Mouse (Mus musculus): Measurements from ENCODE around the gene Jade2.
A peak's percentile ranks its signal among the peaks of the same experiment; 100 is the strongest.

The Jade2 gene

GRCm38 (mm10) chr11:51856616-51857080 is 805 bp downstream of the Jade2 start:
- DNase-seq: no peak

DNA sequence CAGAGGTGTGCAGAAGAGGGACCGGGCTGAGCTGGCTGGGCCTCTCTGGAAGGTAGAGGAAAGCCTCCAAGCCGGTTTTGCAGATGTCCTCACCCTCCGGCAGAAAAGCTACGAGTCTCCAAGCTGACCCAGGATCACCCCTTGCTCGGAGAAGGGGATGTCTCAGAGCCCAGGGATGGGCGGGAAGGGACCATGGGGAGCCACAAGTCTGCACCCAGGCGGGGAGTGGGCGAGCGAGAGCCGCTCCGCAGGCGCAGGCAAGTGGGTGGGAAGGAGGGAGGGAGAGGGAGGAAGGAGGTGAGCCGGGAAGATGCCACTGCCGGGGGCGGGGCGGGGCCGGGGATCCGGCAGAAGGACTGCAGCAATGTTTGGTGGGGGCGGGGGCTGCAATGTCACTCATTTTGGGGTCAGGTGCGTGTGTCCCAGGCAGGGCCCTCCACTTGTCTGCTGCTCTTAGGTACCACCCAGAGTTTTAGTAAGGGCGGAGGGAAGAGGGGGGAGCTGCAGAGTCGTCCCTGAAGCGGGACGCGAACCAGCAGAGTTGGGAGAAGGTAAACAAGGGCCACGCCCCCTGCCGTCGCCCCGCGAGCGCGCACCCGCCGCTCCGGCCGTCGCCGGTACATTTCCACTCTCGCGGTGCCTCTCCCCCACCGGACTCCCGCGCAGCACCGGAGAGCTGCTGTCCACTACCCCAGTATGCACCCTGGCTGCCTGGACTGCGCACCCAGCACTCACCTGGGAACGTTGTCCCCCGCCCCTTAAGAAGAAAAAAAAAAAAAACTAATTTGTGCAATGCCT is 1.4 kb downstream of the Jade2 start:
- DNase-seq: peak; percentile 72

DNA sequence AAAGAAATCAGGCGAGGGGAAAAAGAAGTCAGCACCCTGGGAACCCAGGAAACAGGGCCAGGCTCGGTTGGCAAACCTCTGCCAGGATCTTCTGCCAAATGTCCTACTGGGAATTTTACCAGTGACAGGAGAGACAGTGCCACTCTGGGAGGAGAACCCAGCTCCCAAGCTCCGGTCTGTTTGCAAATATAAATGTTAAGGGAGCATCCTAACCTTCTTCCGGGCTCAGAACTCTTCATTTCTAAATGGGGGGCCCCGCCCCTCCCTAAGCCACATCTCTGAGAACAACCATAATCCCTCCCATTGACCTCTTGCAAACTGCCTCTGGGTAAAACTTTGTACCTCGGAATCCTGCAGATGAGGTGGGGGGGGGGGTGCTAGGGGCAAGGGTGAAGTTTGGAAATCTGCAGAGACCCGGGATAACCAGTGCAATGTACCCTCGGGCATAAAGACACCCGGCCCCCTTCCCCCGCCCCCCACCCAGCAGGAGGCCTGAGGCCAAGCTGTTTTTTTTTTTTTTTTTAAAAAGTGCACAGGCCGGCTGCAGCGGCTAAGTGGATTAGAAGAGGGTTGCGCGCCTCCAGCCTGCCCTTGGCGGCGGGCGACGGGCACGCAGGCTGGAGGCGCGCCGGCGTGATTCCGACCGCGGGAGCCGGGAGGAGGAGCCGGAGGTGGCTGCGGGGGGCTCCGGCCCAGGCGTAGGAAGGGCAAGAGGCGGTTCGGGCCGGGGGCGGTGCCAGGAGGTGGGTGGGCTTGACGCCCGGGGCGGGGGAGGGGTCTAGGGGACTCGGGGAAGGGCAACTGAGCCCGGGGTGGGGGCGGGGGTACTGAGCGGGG is 2.3 kb downstream of the Jade2 start:
- DNase-seq: peak; percentile 93

- no peak for DNase-seq
Observed at GRCm38 (mm10) chr11:51852595-51852994, 4.9 kb downstream of the Jade2 start.

GRCm38 (mm10) chr11:51852091-51852521 is 5.3 kb downstream of the Jade2 start:
- peak; percentile 8 for DNase-seq

- DNase-seq: no peak
Observed at GRCm38 (mm10) chr11:51850741-51851330, 6.6 kb downstream of the Jade2 start.

DNA sequence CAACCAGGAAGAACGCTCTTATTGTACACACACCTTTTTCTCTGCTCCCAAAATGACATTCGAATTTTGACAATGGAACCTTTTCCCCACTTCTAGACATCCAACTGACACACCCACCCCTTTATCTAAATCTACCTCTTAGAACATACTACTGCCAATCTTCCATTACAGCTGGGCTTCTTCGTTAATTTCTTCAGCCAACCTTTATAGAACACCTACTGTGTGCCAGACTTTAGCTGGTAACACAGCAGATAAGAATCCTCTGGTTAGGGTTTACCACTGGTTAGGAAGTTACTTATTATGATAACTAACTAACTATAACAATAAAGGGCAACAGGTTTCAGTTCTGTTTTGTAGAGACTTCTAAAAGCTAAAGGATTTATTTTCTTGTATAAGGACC is 9.1 kb downstream of the Jade2 start:
- DNase-seq: no peak

DNA sequence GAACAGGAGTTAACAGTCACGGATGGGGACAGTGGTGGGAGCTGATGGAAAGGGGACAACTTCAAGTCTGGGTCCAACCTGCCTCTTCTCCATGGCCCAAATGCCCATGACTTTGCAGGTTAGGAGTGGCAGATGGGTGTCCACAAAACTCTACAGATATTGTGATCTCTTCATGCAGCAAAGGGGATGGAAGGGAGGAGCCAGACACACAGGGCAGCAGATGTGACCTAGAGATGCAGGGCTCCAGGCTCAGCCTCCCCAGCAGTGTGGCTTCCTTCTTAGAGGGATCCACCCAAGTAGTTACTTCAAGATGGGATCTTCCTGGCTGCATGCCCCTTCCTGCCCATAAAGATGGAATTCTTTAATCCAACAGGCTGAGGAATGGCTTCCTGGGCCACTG is 9.6 kb downstream of the Jade2 start:
- no peak for DNase-seq

GRCm38 (mm10) chr11:51845981-51846883 is 11.2 kb downstream of the Jade2 start:
- no peak for DNase-seq

DNA sequence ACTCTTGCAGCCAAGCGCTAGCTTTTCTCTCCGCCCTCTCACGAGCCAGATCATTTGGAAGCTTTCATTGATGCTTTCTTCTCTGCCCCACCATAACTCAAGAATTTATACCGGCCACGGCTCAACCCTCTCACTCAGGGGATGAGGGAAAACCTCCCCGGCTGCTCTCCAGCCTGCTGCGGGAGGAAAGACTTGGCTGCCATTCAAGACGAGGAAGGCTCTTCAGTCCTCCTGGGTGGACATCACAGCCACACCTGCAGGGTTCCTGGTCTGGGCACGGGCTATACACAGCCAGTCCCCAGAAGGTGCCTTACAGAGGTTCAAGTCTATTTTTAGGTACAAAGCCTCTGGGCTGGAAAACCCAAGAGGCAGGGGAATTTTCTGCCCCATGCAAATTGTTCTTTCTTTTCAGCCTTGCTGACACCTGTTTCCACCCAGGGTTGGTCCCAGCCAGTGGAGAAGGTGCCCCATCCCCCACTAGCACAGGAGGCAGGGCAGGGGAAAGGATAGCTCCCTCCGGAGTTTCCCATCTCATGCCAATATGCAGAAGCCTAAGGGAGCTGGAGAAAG is 12.8 kb downstream of the Jade2 start:
- DNase-seq: no peak

GRCm38 (mm10) chr11:51843898-51844297 is 13.6 kb downstream of the Jade2 start:
- peak; percentile 57 for DNase-seq

DNA sequence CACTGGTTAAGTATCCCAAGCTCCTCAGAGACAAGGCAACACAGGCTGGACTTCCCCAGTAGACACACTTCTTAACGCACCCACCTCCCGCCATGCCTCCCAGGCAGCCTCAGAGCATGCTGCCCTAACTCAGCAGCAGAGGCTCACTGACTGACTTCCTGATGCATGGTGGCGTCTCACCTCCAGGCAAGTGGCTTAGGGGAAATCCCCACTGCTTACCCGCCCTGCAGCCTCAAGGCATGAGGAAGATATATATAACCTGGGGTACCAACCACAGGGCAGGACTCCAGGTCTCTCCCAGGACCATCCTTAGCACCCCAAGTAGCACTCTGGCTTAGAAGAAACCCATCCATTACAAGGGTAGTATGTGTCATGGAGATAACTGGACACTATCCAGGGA is 14.3 kb downstream of the Jade2 start:
- DNase-seq: no peak

DNA sequence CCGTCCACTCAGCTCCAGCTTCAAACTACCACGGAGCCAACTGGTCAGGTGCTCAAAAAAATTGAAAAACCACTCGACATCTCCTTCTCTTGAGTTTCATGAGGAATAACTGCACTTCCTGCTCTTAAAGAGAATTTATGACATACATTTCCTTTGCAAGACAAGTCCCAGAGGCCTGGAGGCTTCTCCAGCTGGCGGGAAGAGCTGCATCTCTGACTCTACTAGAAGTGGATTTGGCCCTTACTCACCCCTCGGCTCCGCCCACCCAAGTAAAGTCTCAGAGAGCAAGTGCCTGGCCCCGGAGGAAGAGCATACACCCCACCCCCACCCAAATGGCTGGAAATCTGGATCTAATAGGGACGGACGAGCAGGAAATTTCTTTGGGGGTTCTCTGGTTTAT is 16.3 kb downstream of the Jade2 start:
- peak; percentile 24 for DNase-seq

- no peak for DNase-seq
Observed at GRCm38 (mm10) chr11:51840657-51841056, 16.8 kb downstream of the Jade2 start.

- DNase-seq: no peak
Observed at GRCm38 (mm10) chr11:51839973-51840372, 17.5 kb downstream of the Jade2 start.

GRCm38 (mm10) chr11:51839106-51839505 is 18.3 kb downstream of the Jade2 start:
- DNase-seq: no peak

DNA sequence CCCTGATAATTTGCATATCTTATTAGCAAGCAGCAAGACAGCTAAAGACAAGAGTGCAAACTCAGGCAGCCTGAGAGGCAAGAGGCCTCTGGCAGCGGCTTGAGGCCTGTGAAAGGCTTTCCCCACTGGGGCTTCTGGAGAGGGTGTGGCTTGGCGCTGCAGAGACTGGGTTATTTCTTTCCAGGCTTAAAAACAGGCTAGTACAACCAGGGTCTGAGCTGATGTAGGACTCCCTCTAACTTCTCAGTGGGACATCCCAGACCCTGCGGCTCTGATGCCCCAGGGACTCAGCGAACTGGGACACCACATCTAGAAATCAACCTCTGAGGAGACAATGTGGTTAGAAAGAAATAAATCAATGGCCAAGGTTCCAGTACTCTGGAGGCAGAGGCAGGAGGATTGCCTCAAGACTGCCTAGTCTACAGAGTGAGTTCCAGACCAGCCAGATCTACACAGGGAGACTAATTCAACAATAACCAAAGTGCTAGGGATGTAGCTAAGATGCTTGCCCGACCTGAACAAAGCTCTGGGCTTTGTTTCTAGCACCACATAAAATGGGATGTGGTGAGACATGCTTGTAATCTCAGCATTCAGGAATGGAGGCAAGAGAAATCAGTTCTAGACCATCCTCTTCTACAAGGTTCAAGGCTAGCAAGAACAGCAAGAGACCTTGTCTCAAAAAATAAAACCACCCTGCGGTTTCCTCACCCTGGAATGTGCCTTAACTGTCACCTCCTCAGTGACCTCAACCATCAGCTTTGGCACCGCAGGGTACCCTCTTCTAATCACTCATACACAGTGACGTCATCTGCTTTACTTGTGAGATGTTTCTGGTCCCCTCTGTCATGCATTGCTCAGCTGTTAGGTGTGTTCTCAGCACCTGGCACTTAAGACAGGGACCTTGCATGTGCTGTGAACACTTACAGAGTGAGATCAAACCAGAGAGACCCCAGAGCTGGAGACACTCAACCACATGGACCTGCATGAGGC is 20.0 kb downstream of the Jade2 start:
- no peak for DNase-seq

DNA sequence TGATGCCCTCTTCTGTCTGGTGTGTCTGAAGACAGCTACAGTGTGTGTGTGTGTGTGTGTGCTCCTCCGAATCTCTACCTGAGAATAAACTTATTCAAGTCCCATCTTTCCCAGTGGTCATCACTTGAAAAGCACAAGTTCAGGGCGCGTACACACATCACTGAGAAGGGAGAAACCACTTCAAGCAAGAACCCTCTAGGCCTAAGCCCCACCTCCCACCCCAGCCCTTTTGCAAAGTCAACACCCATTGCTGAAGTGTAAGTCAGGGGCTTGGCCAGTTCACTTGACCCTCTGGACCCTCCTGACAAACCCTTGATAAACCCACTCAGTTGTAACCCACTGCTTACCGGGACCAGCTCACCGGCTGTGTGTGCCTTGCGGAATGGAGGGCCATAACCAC is 20.9 kb downstream of the Jade2 start:
- no peak for DNase-seq

DNA sequence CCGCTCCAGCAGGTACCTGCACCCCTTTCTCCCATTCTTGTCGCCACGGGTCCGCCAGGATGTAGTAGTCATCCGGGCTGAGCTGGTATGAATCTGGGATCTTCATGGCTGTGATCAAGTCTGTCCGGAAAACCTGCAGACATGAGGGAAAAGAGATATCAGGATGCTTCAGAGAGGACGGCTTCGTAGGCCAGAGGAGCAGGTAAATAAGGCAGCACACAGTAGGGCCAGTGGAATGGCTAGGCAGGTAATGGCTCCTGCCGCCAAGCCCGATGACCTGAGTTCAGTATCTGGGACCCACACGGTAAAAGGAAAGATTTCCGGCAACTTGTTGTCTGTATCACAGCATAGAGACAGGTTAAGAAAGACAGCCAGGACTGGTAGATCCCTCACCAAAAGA is 21.9 kb downstream of the Jade2 start:
- no peak for DNase-seq

- DNase-seq: no peak
Observed at GRCm38 (mm10) chr11:51834067-51834411, 23.4 kb downstream of the Jade2 start.

Measured in embryo, embryonic 11 days (tissue).